Mouse (Mus musculus) forebrain, embryonic 13.5 days (tissue): Measurements from ENCODE around the gene Pygo1. TPM values are rescaled to one million over a fixed set of nuclear protein-coding genes. Genes with fewer than 3 reads are reported as not detected.
A peak's percentile ranks its signal among the peaks of the same experiment; 100 is the strongest.

ENCODE experiments used
- ATAC-seq: fragments of 200-750 bp; cut with Nextera tagmentation; 2 replicates; pipeline ENCODE4 v1.8.0; 2017
- H3K27ac ChIP-seq: fragments of 300-500 bp; sonication (generic); 2 replicates; pipeline ENCODE4 v1.5.1; 2015; ENCODE audit warnings: inconsistent platforms, mild to moderate bottlenecking, moderate library complexity
- H3K27me3 ChIP-seq: fragments of 300-500 bp; sonication (generic); 2 replicates; pipeline ENCODE4 v1.6.1; 2015; ENCODE audit warnings: mild to moderate bottlenecking, inconsistent platforms
- H3K36me3 ChIP-seq: fragments of 300-500 bp; sonication (generic); 2 replicates; pipeline ENCODE4 v1.6.1; 2015; ENCODE audit warnings: mild to moderate bottlenecking, inconsistent platforms; ENCODE audit not compliant: poor library complexity, severe bottlenecking
- H3K4me1 ChIP-seq: fragments of 300-500 bp; sonication (generic); 2 replicates; pipeline ENCODE4 v1.6.1; 2015; ENCODE audit warnings: inconsistent platforms
- H3K4me2 ChIP-seq: fragments of 300-500 bp; sonication (generic); 2 replicates; pipeline ENCODE4 v1.6.1; 2015; ENCODE audit warnings: inconsistent platforms, mild to moderate bottlenecking, moderate library complexity
- H3K4me3 ChIP-seq: fragments of 300-500 bp; sonication (generic); 2 replicates; pipeline ENCODE4 v1.5.1; 2015; ENCODE audit warnings: mild to moderate bottlenecking, inconsistent platforms
- H3K9ac ChIP-seq: fragments of 300-500 bp; sonication (generic); 2 replicates; pipeline ENCODE4 v1.6.1; 2015; ENCODE audit warnings: mild to moderate bottlenecking, inconsistent platforms
- H3K9me3 ChIP-seq: fragments of 300-500 bp; sonication (generic); replicated peaks from 2 replicates; pipeline ENCODE4 v1.6.1; 2016; ENCODE audit warnings: inconsistent platforms
- WGBS: fragments of 180-500 bp; shearing (Covaris S2); methylation state at CpG from one replicate; pipeline ENCODE4 v1.1.7; 2015; 5-methylcytosine and 5-hydroxymethylcytosine counted together
- polyA plus RNA-seq: library from polyadenylated mRNA; unstranded; fragments of >200 nt; fragmentation: Nextera tagmentation; extraction: Ambion mirVana; gene quantifications from 2 replicates; pipeline ENCODE4 v1.2.1, GENCODE M21; 2015

Gene Pygo1
- polyA plus RNA-seq, 1 experiment from 2014 or later: 10.5 TPM

- Histone ChIP-seq H3K36me3 (no peaks in the 10 kb centered on the region), H3K9me3 (no peaks in the 10 kb centered on the region), H3K4me1 (no peaks in the 10 kb centered on the region), H3K27me3 (no peaks in the 10 kb centered on the region), H3K9ac (no peak overlapping the region), H3K4me2 (no peak overlapping the region), H3K27ac (no peak overlapping the region), H3K4me3 (no peak overlapping the region)
- ATAC-seq: no peak
- 93% methylated on average over 6 of the region's 6 CpGs for WGBS
These were observed 30.6 kb upstream of the Pygo1 start for GRCm38 (mm10) chr9:72894796-72895352.

GRCm38 (mm10) chr9:72902057-72902456 is 23.4 kb upstream of the Pygo1 start:
- Histone ChIP-seq H3K4me2 (no peak overlapping the region), H3K9ac (no peak overlapping the region), H3K36me3 (no peaks in the 10 kb centered on the region), H3K4me1 (no peaks in the 10 kb centered on the region), H3K27ac (no peak overlapping the region), H3K9me3 (no peaks in the 10 kb centered on the region), H3K27me3 (no peaks in the 10 kb centered on the region), H3K4me3 (no peak overlapping the region)
- 88% methylated on average over 8 of the region's 8 CpGs for whole genome bisulfite sequencing
- ATAC-seq: no peak

GRCm38 (mm10) chr9:72902611-72903010 is 22.8 kb upstream of the Pygo1 start:
- 94% methylated on average over 5 of the region's 5 CpGs for WGBS
- H3K4me2 ChIP-seq: no peak overlapping the region
- no peaks in the 10 kb centered on the region for H3K4me1 ChIP-seq
- H3K9ac ChIP-seq: no peak overlapping the region
- ATAC-seq: no peak
- H3K27ac ChIP-seq: no peak overlapping the region
- no peaks in the 10 kb centered on the region for H3K9me3 ChIP-seq
- no peak overlapping the region for H3K4me3 ChIP-seq
- H3K36me3 ChIP-seq: no peaks in the 10 kb centered on the region
- H3K27me3 ChIP-seq: no peaks in the 10 kb centered on the region

GRCm38 (mm10) chr9:72906693-72907103 is 18.7 kb upstream of the Pygo1 start:
- H3K9ac ChIP-seq: no peak overlapping the region
- no peaks in the 10 kb centered on the region for H3K9me3 ChIP-seq
- H3K4me2 ChIP-seq: no peak overlapping the region
- no peak for ATAC-seq
- no peaks in the 10 kb centered on the region for H3K36me3 ChIP-seq
- H3K27ac ChIP-seq: no peak overlapping the region
- H3K27me3 ChIP-seq: no peaks in the 10 kb centered on the region
- no peak overlapping the region for H3K4me3 ChIP-seq
- 75% methylated on average over 6 of the region's 6 CpGs for WGBS
- H3K4me1 ChIP-seq: no peaks in the 10 kb centered on the region

GRCm38 (mm10) chr9:72911381-72911780 is 14.1 kb upstream of the Pygo1 start:
- Histone ChIP-seq H3K36me3 (no peaks in the 10 kb centered on the region), H3K27ac (no peak overlapping the region), H3K4me1 (no peaks in the 10 kb centered on the region), H3K4me2 (no peak overlapping the region), H3K9ac (no peak overlapping the region), H3K27me3 (no peaks in the 10 kb centered on the region), H3K9me3 (no peaks in the 10 kb centered on the region), H3K4me3 (no peak overlapping the region)
- 86% methylated on average over 2 of the region's 2 CpGs for WGBS
- no peak for ATAC-seq

- no peak for ATAC-seq
- Histone ChIP-seq H3K4me1 (no peaks in the 10 kb centered on the region), H3K4me3 (no peak overlapping the region), H3K4me2 (no peak overlapping the region), H3K36me3 (no peaks in the 10 kb centered on the region), H3K9me3 (no peaks in the 10 kb centered on the region), H3K9ac (no peak overlapping the region), H3K27ac (no peak overlapping the region), H3K27me3 (no peaks in the 10 kb centered on the region)
- WGBS: 75% methylated on average over 6 of the region's 6 CpGs
These were observed 11.9 kb upstream of the Pygo1 start for GRCm38 (mm10) chr9:72913551-72913950.

GRCm38 (mm10) chr9:72915728-72916127 is 9.7 kb upstream of the Pygo1 start:
- H3K36me3 ChIP-seq: no peaks in the 10 kb centered on the region
- WGBS: 75% methylated on average over 7 of the region's 7 CpGs

GRCm38 (mm10) chr9:72923068-72923467 is 2.4 kb upstream of the Pygo1 start:
- Histone ChIP-seq H3K4me1 (peaks cover 23% of the 10 kb centered on the region), H3K27me3 (no peaks in the 10 kb centered on the region), H3K4me3 (no peak overlapping the region), H3K36me3 (no peaks in the 10 kb centered on the region), H3K9ac (no peak overlapping the region), H3K27ac (no peak overlapping the region), H3K4me2 (no peak overlapping the region), H3K9me3 (no peaks in the 10 kb centered on the region)
- no peak for ATAC-seq
- WGBS: 90% methylated on average over 3 of the region's 3 CpGs

More at GRCm38 (mm10) chr9:72915728-72916127, 9.7 kb upstream of the Pygo1 start:
- no peak overlapping the region for H3K27ac ChIP-seq
- no peak overlapping the region for H3K4me3 ChIP-seq
- H3K9ac ChIP-seq: no peak overlapping the region
- H3K4me2 ChIP-seq: no peak overlapping the region
- no peaks in the 10 kb centered on the region for H3K27me3 ChIP-seq
- ATAC-seq: no peak
- H3K4me1 ChIP-seq: no peaks in the 10 kb centered on the region
- H3K9me3 ChIP-seq: no peaks in the 10 kb centered on the region

- H3K36me3 ChIP-seq: 0 out of 2 replicates have a peak, but pooled peaks cover 3% of the 10 kb centered on the region
- peak; percentile 79 for ATAC-seq
- WGBS: 1% methylated on average over 20 of the region's 20 CpGs
- no peaks in the 10 kb centered on the region for H3K9me3 ChIP-seq
- H3K4me1 ChIP-seq: peaks cover 29% of the 10 kb centered on the region
- peak overlapping the region; percentile 95 for H3K4me2 ChIP-seq
- peak overlapping the region; percentile 75 for H3K4me3 ChIP-seq
- H3K27ac ChIP-seq: peak overlapping the region; percentile 78
- H3K27me3 ChIP-seq: no peaks in the 10 kb centered on the region
- peak overlapping the region; percentile 88 for H3K9ac ChIP-seq
These were observed 452 bp downstream of the Pygo1 start for GRCm38 (mm10) chr9:72925935-72926258.

- no peak; the same call in 1 of the 2 replicates for ATAC-seq
- WGBS: 81% methylated on average over 13 of the region's 13 CpGs
- no peak overlapping the region for H3K4me3 ChIP-seq
- no peak overlapping the region for H3K4me2 ChIP-seq
- H3K27me3 ChIP-seq: no peaks in the 10 kb centered on the region
- peaks cover 24% of the 10 kb centered on the region for H3K4me1 ChIP-seq
- peaks cover 19% of the 10 kb centered on the region for H3K36me3 ChIP-seq
- no peaks in the 10 kb centered on the region for H3K9me3 ChIP-seq
- no peak overlapping the region for H3K9ac ChIP-seq
- no peak overlapping the region for H3K27ac ChIP-seq
These were observed 5.8 kb downstream of the Pygo1 start for GRCm38 (mm10) chr9:72931166-72931790.

GRCm38 (mm10) chr9:72935309-72935708 is 9.9 kb downstream of the Pygo1 start:
- no peaks in the 10 kb centered on the region for H3K9me3 ChIP-seq
- no peaks in the 10 kb centered on the region for H3K27me3 ChIP-seq
- H3K4me2 ChIP-seq: no peak overlapping the region
- no peak overlapping the region for H3K4me3 ChIP-seq
- H3K9ac ChIP-seq: no peak overlapping the region
- no peak overlapping the region for H3K27ac ChIP-seq
- WGBS: 91% methylated on average over 4 of the region's 4 CpGs
- peaks cover 18% of the 10 kb centered on the region for H3K36me3 ChIP-seq
- H3K4me1 ChIP-seq: no peaks in the 10 kb centered on the region
- no peak for ATAC-seq

- 87% methylated on average over 2 of the region's 2 CpGs for WGBS
- no peaks in the 10 kb centered on the region for H3K4me1 ChIP-seq
These were observed 10.9 kb downstream of the Pygo1 start for GRCm38 (mm10) chr9:72936301-72936700.

GRCm38 (mm10) chr9:72943424-72943823 is 18.0 kb downstream of the Pygo1 start:
- H3K4me1 ChIP-seq: no peaks in the 10 kb centered on the region
- H3K36me3 ChIP-seq: peaks cover 32% of the 10 kb centered on the region
- no peak overlapping the region for H3K9ac ChIP-seq
- peaks cover 5% of the 10 kb centered on the region; the same call in 1 of the 2 replicates for H3K9me3 ChIP-seq
- H3K4me3 ChIP-seq: no peak overlapping the region
- no peak for ATAC-seq
- 67% methylated on average over 3 of the region's 3 CpGs for WGBS
- H3K4me2 ChIP-seq: no peak overlapping the region
- no peak overlapping the region for H3K27ac ChIP-seq
- no peaks in the 10 kb centered on the region for H3K27me3 ChIP-seq

More at GRCm38 (mm10) chr9:72936301-72936700, 10.9 kb downstream of the Pygo1 start:
- no peak overlapping the region for H3K4me2 ChIP-seq
- no peak for ATAC-seq
- H3K27ac ChIP-seq: no peak overlapping the region
- H3K4me3 ChIP-seq: no peak overlapping the region
- H3K9me3 ChIP-seq: no peaks in the 10 kb centered on the region
- H3K36me3 ChIP-seq: peaks cover 16% of the 10 kb centered on the region
- H3K27me3 ChIP-seq: no peaks in the 10 kb centered on the region
- H3K9ac ChIP-seq: no peak overlapping the region
